Mouse (Mus musculus): Measurements from ENCODE around the gene Gpd2. TPM values are rescaled to one million over a fixed set of nuclear protein-coding genes. Genes with fewer than 3 reads are reported as not detected.

The Gpd2 gene
- polyA plus RNA-seq, 1 experiment from 2014 or later = 16.6 TPM

DNA sequence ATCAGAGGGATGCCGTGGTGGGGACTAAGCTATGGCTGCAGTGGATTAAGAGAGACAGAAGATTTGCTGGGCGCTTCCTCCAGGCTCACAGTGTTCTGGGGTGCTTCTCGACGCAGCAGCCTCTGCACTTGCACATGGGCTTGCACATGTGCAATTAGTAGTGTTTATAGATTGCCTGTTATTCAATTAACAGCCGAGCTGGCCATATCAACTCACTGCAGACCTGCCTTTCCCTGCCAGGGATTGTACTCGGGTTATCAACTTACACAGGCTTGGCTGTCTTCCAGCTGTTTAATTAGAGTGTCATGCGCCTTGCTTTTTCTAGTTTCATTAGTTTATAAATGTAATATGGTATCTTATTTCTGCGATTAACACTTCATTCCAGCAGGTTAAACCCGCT is 113.2 kb downstream of the Gpd2 start:
- H3K4me2 ChIP-seq = no peak overlapping the region
- H3K36me3 ChIP-seq = no peaks in the 10 kb centered on the region
- H3K9ac ChIP-seq = no peak overlapping the region
- H3K9me3 ChIP-seq (replicated peaks) = no peaks in the 10 kb centered on the region
- H3K4me3 ChIP-seq = no peak overlapping the region
- H3K27ac ChIP-seq (ENCODE audit: poor library complexity, severe bottlenecking) = no peak overlapping the region
- no peaks in the 10 kb centered on the region for H3K27me3 ChIP-seq (replicated peaks)
- 46% methylated on average over 9 of the region's 9 CpGs for WGBS
- ATAC-seq (ENCODE audit: insufficient number of reproducible peaks, low FRiP score) = no peak
- H3K4me1 ChIP-seq (replicated peaks) = peaks cover 16% of the 10 kb centered on the region

DNA sequence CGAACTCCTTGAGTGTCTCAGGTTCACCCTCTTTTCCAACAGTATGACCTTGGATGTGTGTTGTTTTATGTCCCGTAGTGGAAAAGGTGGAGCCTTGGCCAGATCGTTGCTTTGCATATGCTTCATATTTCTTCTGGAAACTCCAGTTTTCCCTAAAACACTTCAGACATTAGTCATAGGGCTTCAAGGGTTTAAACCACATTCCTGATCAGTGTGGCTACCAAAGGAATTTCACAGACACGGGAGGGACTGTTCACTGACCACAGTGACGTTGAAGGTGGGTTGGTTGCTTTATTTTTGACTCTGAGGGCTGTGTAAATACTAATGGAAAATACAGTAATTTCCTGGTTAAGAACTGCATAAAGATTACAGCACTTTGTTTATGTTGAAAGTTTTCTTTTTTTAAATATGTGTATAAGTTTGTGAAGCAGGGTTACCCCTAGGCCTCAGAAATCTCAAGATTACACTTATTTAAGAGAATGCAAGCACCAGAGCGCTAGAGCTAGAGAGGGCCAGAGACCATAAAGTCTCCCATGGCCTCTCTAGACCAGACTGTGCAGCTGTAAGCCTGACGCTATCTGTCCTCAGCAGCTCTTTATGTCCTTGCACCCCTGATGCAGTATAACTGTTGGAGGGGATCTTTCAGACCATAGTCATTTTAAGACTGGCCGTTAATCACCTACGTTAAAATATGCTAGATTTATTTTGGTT is 116.4 kb downstream of the Gpd2 start:
- WGBS = 78% methylated on average over 9 of the region's 9 CpGs
- Histone ChIP-seq H3K36me3 (peaks cover 2% of the 10 kb centered on the region; the same call in 1 of the 2 replicates), H3K9me3 (replicated peaks) (no peaks in the 10 kb centered on the region), H3K27ac (ENCODE audit: poor library complexity, severe bottlenecking) (no peak overlapping the region), H3K4me1 (replicated peaks) (peaks cover 16% of the 10 kb centered on the region), H3K9ac (no peak overlapping the region), H3K27me3 (replicated peaks) (no peaks in the 10 kb centered on the region), H3K4me3 (no peak overlapping the region), H3K4me2 (no peak overlapping the region)
- no peak for ATAC-seq (ENCODE audit: insufficient number of reproducible peaks, low FRiP score)

DNA sequence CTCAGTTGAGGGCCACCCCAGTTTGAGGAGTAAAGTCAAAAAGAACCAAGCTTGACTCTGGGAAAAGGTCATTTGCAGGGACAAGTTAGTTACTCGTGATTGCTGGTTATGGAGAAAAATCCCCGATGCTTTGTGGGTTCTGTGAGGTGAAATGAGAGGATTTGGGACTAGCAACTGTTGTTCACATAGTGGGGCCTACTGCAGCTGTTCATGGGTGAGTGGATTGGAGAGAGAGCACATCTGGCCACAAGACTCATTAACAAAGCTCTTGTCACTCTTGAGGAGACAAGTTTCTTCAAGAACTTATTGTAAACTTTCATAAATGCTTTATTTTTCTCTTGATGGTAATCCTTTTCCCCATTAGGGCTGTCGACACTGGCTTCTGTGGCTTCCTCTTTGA is 117.4 kb downstream of the Gpd2 start:
- Histone ChIP-seq H3K27me3 (replicated peaks) (no peaks in the 10 kb centered on the region), H3K9me3 (replicated peaks) (no peaks in the 10 kb centered on the region), H3K4me3 (no peak overlapping the region), H3K4me2 (no peak overlapping the region), H3K4me1 (replicated peaks) (peaks cover 9% of the 10 kb centered on the region; the same call in 1 of the 2 replicates), H3K27ac (ENCODE audit: poor library complexity, severe bottlenecking) (no peak overlapping the region), H3K36me3 (peaks cover 2% of the 10 kb centered on the region; the same call in 1 of the 2 replicates), H3K9ac (no peak overlapping the region)
- ATAC-seq (ENCODE audit: insufficient number of reproducible peaks, low FRiP score) = no peak
- WGBS = 84% methylated on average over 3 of the region's 3 CpGs

GRCm38 (mm10) chr2:57356222-57356822 is 118.9 kb downstream of the Gpd2 start:
- no peak overlapping the region for H3K27ac ChIP-seq (ENCODE audit: poor library complexity, severe bottlenecking)
- no peaks in the 10 kb centered on the region for H3K9me3 ChIP-seq (replicated peaks)
- no peak overlapping the region for H3K4me2 ChIP-seq
- H3K9ac ChIP-seq = no peak overlapping the region
- WGBS = 79% methylated on average over 12 of the region's 12 CpGs
- no peak for ATAC-seq (ENCODE audit: insufficient number of reproducible peaks, low FRiP score)
- H3K4me1 ChIP-seq (replicated peaks) = no peaks in the 10 kb centered on the region
- H3K27me3 ChIP-seq (replicated peaks) = no peaks in the 10 kb centered on the region
- no peak overlapping the region for H3K4me3 ChIP-seq
- H3K36me3 ChIP-seq = peaks cover 2% of the 10 kb centered on the region; the same call in 1 of the 2 replicates

DNA sequence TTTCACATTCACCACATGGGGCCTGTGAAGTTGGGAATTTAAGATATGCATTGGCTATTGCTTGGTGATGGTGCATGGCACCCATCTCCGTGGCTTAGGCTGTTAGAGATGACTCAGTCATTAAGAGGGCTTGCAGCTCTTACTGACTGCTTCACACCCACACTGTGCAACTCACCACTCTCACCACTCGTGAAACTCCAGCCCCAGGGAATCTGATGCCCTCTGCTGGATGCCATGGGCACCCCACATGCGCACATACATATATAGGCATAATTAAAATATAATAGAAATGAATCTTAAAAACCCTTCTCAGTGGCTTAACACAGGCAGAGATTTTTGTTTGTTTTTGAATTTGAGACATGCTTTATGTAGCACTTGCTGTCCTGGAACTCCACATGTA is 125.1 kb downstream of the Gpd2 start:
- H3K27me3 ChIP-seq (replicated peaks) = no peaks in the 10 kb centered on the region
- H3K4me2 ChIP-seq = no peak overlapping the region
- H3K4me1 ChIP-seq (replicated peaks) = no peaks in the 10 kb centered on the region
- no peak overlapping the region for H3K4me3 ChIP-seq
- no peaks in the 10 kb centered on the region for H3K9me3 ChIP-seq (replicated peaks)
- H3K27ac ChIP-seq (ENCODE audit: poor library complexity, severe bottlenecking) = no peak overlapping the region
- H3K36me3 ChIP-seq = peaks cover 2% of the 10 kb centered on the region; the same call in 1 of the 2 replicates
- no peak for ATAC-seq (ENCODE audit: insufficient number of reproducible peaks, low FRiP score)
- no peak overlapping the region for H3K9ac ChIP-seq
- 85% methylated on average over 3 of the region's 3 CpGs for WGBS

DNA sequence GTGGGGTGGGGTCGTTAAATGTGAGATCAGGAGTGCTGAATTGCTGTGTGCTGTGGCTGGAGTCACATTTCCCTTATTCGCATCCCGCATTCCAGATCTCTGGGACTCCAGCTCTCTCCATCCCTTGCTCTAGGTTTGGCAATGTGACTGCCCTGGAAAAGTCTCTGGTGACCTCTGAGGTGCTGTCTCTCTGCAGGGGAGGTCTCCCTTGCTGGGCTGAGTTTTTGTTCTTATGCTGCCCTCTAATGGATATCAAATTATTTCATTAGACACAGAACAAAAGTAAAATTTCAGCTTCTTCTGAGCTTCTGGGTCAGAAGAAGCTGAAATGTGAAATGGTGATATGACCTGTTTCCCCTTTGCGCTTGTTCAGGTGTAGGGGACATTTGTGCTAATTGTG is 137.2 kb downstream of the Gpd2 start:
- Histone ChIP-seq H3K9ac (no peak overlapping the region), H3K27ac (ENCODE audit: poor library complexity, severe bottlenecking) (no peak overlapping the region), H3K36me3 (no peaks in the 10 kb centered on the region), H3K4me1 (replicated peaks) (no peaks in the 10 kb centered on the region), H3K9me3 (replicated peaks) (no peaks in the 10 kb centered on the region), H3K4me3 (no peak overlapping the region), H3K4me2 (no peak overlapping the region), H3K27me3 (replicated peaks) (no peaks in the 10 kb centered on the region)
- WGBS = 39% methylated on average over 4 of the region's 4 CpGs
- ATAC-seq (ENCODE audit: insufficient number of reproducible peaks, low FRiP score) = no peak

- ATAC-seq (ENCODE audit: insufficient number of reproducible peaks, low FRiP score) = no peak
- no peaks in the 10 kb centered on the region for H3K4me1 ChIP-seq (replicated peaks)
Measured at GRCm38 (mm10) chr2:57375138-57375837, 137.9 kb downstream of the Gpd2 start.

DNA sequence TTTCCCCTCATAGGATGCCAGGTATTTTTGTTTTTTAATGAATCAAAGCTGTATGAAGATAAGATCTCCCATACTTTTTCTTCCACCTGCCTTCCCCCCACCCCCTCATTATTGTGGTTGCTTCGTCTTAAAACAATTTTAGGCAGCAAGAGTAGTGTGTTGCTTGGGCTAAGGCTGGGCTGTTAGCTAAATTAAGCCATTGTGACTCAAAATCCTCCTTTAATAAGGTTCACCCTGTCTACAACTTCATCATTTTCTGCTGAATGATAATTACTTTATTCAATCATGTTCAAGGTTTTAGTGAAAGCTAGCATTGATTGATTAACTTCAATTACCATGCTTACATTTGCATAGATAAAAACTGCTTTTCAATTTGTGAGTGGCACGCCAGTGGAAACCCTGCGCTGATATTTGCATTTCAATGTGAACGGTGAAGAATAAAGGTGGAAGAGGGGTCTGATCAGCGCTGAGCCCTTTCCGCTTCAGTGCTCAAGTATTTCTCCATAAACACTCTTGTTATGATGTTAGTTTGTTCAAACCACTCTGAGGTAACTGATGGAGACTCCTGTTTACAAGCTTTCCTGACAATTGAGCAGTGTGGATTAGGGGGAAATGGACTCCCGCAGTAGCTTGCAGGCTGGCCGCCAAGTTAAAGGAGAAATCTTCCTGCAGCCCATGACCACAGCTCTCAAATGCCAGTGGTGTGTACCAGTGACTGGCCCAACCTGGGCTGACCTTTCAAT is 140.9 kb downstream of the Gpd2 start:
- Histone ChIP-seq H3K9me3 (replicated peaks) (no peaks in the 10 kb centered on the region), H3K36me3 (no peaks in the 10 kb centered on the region), H3K4me2 (no peak overlapping the region), H3K4me1 (replicated peaks) (no peaks in the 10 kb centered on the region), H3K4me3 (no peak overlapping the region), H3K27ac (ENCODE audit: poor library complexity, severe bottlenecking) (no peak overlapping the region), H3K9ac (no peak overlapping the region), H3K27me3 (replicated peaks) (no peaks in the 10 kb centered on the region)
- ATAC-seq (ENCODE audit: insufficient number of reproducible peaks, low FRiP score) = no peak
- 37% methylated on average over 8 of the region's 8 CpGs for WGBS

More at GRCm38 (mm10) chr2:57375138-57375837, 137.9 kb downstream of the Gpd2 start:
- Histone ChIP-seq H3K4me2 (no peak overlapping the region), H3K9ac (no peak overlapping the region), H3K27ac (ENCODE audit: poor library complexity, severe bottlenecking) (no peak overlapping the region), H3K27me3 (replicated peaks) (no peaks in the 10 kb centered on the region), H3K36me3 (no peaks in the 10 kb centered on the region), H3K4me3 (no peak overlapping the region), H3K9me3 (replicated peaks) (no peaks in the 10 kb centered on the region)
- 85% methylated on average over 7 of the region's 7 CpGs for WGBS

DNA sequence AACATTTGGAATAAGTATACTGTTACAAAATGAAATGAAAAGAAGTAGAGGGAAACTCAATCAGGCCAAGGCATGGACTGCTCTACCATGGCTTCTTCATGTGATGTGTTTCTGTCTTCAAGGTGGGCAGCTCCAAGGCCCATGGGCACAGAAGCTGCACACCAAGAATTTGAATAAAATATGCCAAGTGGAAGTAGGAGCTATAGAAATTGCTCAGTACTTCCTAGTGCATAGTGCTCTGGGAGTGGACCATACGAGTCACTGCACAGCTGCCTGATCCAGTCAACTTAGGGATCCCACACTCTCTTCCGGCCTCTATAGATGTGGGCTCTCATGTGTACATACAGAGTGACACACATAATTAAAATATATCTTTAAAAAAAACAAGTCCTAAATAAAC is 147.2 kb downstream of the Gpd2 start:
- H3K4me1 ChIP-seq (replicated peaks) = no peaks in the 10 kb centered on the region

DNA sequence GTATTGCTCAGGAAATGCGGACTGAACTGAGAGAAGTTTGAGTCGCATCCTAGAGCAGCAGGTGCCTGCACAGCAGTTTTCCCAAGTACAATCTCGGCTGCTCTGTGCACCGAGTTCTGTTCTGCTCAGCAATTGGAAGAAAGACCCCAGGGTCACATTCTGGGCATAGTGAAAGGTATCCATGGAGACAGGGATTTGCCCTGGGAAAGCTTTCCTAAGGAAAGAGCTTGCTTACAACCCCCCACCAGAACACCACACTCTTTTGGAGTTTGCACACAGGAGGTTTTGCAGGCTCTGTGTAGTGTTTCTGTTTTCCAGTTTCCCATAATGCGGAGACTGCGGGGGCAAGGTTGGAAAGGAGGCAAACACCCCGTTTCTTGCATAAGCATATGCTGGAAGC is 150.4 kb downstream of the Gpd2 start:
- ATAC-seq (ENCODE audit: insufficient number of reproducible peaks, low FRiP score) = no peak
- no peaks in the 10 kb centered on the region for H3K4me1 ChIP-seq (replicated peaks)
- no peaks in the 10 kb centered on the region for H3K36me3 ChIP-seq

More for the DNA sequence above, 147.2 kb downstream of the Gpd2 start:
- 83% methylated on average over 2 of the region's 2 CpGs for WGBS
- no peak overlapping the region for H3K27ac ChIP-seq (ENCODE audit: poor library complexity, severe bottlenecking)
- no peak overlapping the region for H3K4me2 ChIP-seq
- ATAC-seq (ENCODE audit: insufficient number of reproducible peaks, low FRiP score) = no peak
- no peak overlapping the region for H3K4me3 ChIP-seq
- no peaks in the 10 kb centered on the region for H3K9me3 ChIP-seq (replicated peaks)
- no peaks in the 10 kb centered on the region for H3K27me3 ChIP-seq (replicated peaks)
- no peak overlapping the region for H3K9ac ChIP-seq
- no peaks in the 10 kb centered on the region for H3K36me3 ChIP-seq

GRCm38 (mm10) chr2:57395071-57395470 is 157.6 kb downstream of the Gpd2 start:
- H3K27ac ChIP-seq (ENCODE audit: poor library complexity, severe bottlenecking) = no peak overlapping the region
- WGBS = 79% methylated on average over 4 of the region's 4 CpGs
- H3K9me3 ChIP-seq (replicated peaks) = peaks cover 4% of the 10 kb centered on the region; the same call in 1 of the 2 replicates
- ATAC-seq (ENCODE audit: insufficient number of reproducible peaks, low FRiP score) = no peak
- no peak overlapping the region for H3K4me2 ChIP-seq
- no peaks in the 10 kb centered on the region for H3K27me3 ChIP-seq (replicated peaks)
- no peaks in the 10 kb centered on the region for H3K4me1 ChIP-seq (replicated peaks)
- no peaks in the 10 kb centered on the region for H3K36me3 ChIP-seq
- H3K4me3 ChIP-seq = no peak overlapping the region
- H3K9ac ChIP-seq = no peak overlapping the region

More for the DNA sequence above, 150.4 kb downstream of the Gpd2 start:
- H3K4me2 ChIP-seq = no peak overlapping the region
- 67% methylated on average over 7 of the region's 7 CpGs for WGBS
- no peak overlapping the region for H3K4me3 ChIP-seq
- no peaks in the 10 kb centered on the region for H3K27me3 ChIP-seq (replicated peaks)
- peaks cover 6% of the 10 kb centered on the region; the same call in 1 of the 2 replicates for H3K9me3 ChIP-seq (replicated peaks)
- H3K9ac ChIP-seq = no peak overlapping the region
- H3K27ac ChIP-seq (ENCODE audit: poor library complexity, severe bottlenecking) = no peak overlapping the region

Data from heart, embryonic 12.5 days (tissue).